Mouse (Mus musculus) CD4-positive, CD25-positive, alpha-beta regulatory T cell, adult 4 months (primary cell): ENCODE data around the gene Zbtb20. TPM values are rescaled to one million over a fixed set of nuclear protein-coding genes. Genes with fewer than 3 reads are reported as not detected.

Experiments
- ATAC-seq: one replicate; pipeline ENCODE4 v1.8.0; 2017
- polyA plus RNA-seq, 2 experiments: library from polyadenylated mRNA; unstranded; fragments of 100-300 nt; shearing (Covaris generic); gene quantifications; one replicate each; pipeline ENCODE4 v1.2.1; 2017

Gene Zbtb20
- polyA plus RNA-seq, 2 experiments from 2014 or later, result 87.0 to 104 TPM

- ATAC-seq, result peak; percentile 49
These were observed 488.3 kb downstream of the Zbtb20 start for GRCm38 (mm10) chr16:43363751-43364515.

GRCm38 (mm10) chr16:43364516-43364910, 488.8 kb downstream of the Zbtb20 start:
- no peak for ATAC-seq

- no peak for ATAC-seq
These were observed 489.6 kb downstream of the Zbtb20 start for GRCm38 (mm10) chr16:43365277-43365676.

GRCm38 (mm10) chr16:43370496-43371020, 494.9 kb downstream of the Zbtb20 start:
- no peak for ATAC-seq

- ATAC-seq, result no peak
These were observed 501.1 kb downstream of the Zbtb20 start for GRCm38 (mm10) chr16:43376782-43377181.

GRCm38 (mm10) chr16:43379351-43380325, 504.0 kb downstream of the Zbtb20 start:
- ATAC-seq, result no peak

GRCm38 (mm10) chr16:43381183-43381582, 505.5 kb downstream of the Zbtb20 start:
- no peak for ATAC-seq

- no peak for ATAC-seq
These were observed 507.6 kb downstream of the Zbtb20 start for GRCm38 (mm10) chr16:43383149-43383740.

GRCm38 (mm10) chr16:43384953-43385619, 509.4 kb downstream of the Zbtb20 start:
- no peak for ATAC-seq

GRCm38 (mm10) chr16:43385620-43386210, 510.0 kb downstream of the Zbtb20 start:
- ATAC-seq, result no peak

GRCm38 (mm10) chr16:43386426-43386825, 510.7 kb downstream of the Zbtb20 start:
- no peak for ATAC-seq

- ATAC-seq, result no peak
These were observed 512.7 kb downstream of the Zbtb20 start for GRCm38 (mm10) chr16:43388389-43388788.

GRCm38 (mm10) chr16:43390387-43390786, 514.7 kb downstream of the Zbtb20 start:
- ATAC-seq, result no peak

- no peak for ATAC-seq
These were observed 517.7 kb downstream of the Zbtb20 start for GRCm38 (mm10) chr16:43393382-43393781.

GRCm38 (mm10) chr16:43394013-43394568, 518.4 kb downstream of the Zbtb20 start:
- no peak for ATAC-seq

GRCm38 (mm10) chr16:43394760-43395159, 519.1 kb downstream of the Zbtb20 start:
- no peak for ATAC-seq

GRCm38 (mm10) chr16:43396849-43397628, 521.4 kb downstream of the Zbtb20 start:
- no peak for ATAC-seq

GRCm38 (mm10) chr16:43397629-43398323, 522.1 kb downstream of the Zbtb20 start:
- no peak for ATAC-seq

GRCm38 (mm10) chr16:43399428-43399827, 523.7 kb downstream of the Zbtb20 start:
- no peak for ATAC-seq

- no peak for ATAC-seq
These were observed 524.4 kb downstream of the Zbtb20 start for GRCm38 (mm10) chr16:43400046-43400445.
